Mouse (Mus musculus): ENCODE results near the gene Eif5. TPM values are rescaled to one million over a fixed set of nuclear protein-coding genes. Genes with fewer than 3 reads are reported as not detected.

Eif5 gene
- total RNA-seq (2014; rRNA removed) (94.2 and 121 TPM in 2 replicates), polyA plus RNA-seq (2012; rRNA removed) (93.7 and 96.3 TPM in 2 replicates)

GRCm38 (mm10) chr12:111537796-111538291 is at the start of gene Eif5:
Eif5 (plus strand) TSS chr12:111538016.
- WGBS = under 1% methylated on average over 46 of the region's 47 CpGs
- Histone ChIP-seq H3K4me3 (ENCODE audit: insufficient read depth, low read depth, low read length) (peak within 1 kb of the TSS; percentile 90), H3K27ac (replicated peaks; ENCODE audit: insufficient read depth, low read depth, low read length) (peak within 1 kb of the TSS; percentile 97), H3K79me2 (ENCODE audit: control insufficient read depth, insufficient read depth, low read length) (peaks cover 13% of the 10 kb centered on the region; the same call in 1 of the 2 replicates), H3K4me1 (ENCODE audit: control insufficient read depth, insufficient read depth, low read length) (peaks cover 28% of the 10 kb centered on the region), H3K36me3 (ENCODE audit: control insufficient read depth, insufficient read depth, low read length) (peaks cover 36% of the 10 kb centered on the region), H3K27me3 (ENCODE audit: control insufficient read depth, insufficient read depth, low read length) (no peaks in the 10 kb centered on the region), H3K9ac (ENCODE audit: low read depth, low read length) (peak within 1 kb of the TSS; percentile 97)
- peak; percentile 90 for DNase-seq (ENCODE audit: extremely low read depth, low read depth, low spot score)
- TF ChIP-seq POLR2A (IDR thresholded peaks at IDR 0.05; ENCODE audit: extremely low read depth, insufficient read depth, low read length) (peak; percentile 90), CTCF (IDR thresholded peaks at IDR 0.05; ENCODE audit: low read depth, low read length) (no peak)

DNA sequence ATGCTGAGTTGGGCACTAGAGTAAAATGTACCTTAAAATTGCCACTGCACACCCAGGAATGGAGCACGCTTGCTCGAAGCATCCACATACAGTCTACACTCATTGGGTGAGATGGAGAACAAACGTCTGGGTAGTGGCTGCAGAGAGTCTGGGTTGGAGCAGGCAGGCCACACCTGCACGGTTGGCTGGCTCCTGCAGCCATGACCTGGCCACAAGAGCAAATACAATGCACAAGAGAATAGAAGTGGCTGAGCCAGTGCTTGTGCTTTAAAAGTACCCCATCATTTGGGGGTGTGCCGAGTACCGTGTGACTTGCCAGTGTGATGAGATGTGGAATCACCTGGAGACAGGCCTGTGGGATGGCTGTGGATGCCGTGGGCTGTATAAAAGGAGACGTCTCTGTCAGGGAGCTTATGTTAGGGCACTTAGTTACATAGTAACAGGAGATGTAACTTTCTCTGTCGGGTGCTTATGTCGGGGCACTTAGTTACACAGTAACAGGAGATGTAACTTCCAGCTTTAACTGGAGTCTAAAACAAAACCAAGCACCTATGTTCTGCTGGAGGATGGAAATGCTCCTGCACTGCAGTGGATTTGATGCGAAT is 48.5 kb upstream of the Eif5 start:
- TF ChIP-seq CTCF (IDR thresholded peaks at IDR 0.05; ENCODE audit: low read depth, low read length) = no peak
- TF ChIP-seq POLR2A (IDR thresholded peaks at IDR 0.05; ENCODE audit: extremely low read depth, insufficient read depth, low read length) = no peak
- Histone ChIP-seq H3K9ac (ENCODE audit: low read depth, low read length) (no peak overlapping the region), H3K79me2 (ENCODE audit: control insufficient read depth, insufficient read depth, low read length) (no peaks in the 10 kb centered on the region), H3K4me1 (ENCODE audit: control insufficient read depth, insufficient read depth, low read length) (peaks cover 3% of the 10 kb centered on the region; the same call in 1 of the 2 replicates), H3K27ac (replicated peaks; ENCODE audit: insufficient read depth, low read depth, low read length) (no peak overlapping the region), H3K27me3 (ENCODE audit: control insufficient read depth, insufficient read depth, low read length) (peaks cover 14% of the 10 kb centered on the region), H3K4me3 (ENCODE audit: insufficient read depth, low read depth, low read length) (no peak overlapping the region), H3K36me3 (ENCODE audit: control insufficient read depth, insufficient read depth, low read length) (no peaks in the 10 kb centered on the region)
- no peak for DNase-seq (ENCODE audit: extremely low read depth, low read depth, low spot score)
- 35% methylated on average over 11 of the region's 11 CpGs for WGBS

DNA sequence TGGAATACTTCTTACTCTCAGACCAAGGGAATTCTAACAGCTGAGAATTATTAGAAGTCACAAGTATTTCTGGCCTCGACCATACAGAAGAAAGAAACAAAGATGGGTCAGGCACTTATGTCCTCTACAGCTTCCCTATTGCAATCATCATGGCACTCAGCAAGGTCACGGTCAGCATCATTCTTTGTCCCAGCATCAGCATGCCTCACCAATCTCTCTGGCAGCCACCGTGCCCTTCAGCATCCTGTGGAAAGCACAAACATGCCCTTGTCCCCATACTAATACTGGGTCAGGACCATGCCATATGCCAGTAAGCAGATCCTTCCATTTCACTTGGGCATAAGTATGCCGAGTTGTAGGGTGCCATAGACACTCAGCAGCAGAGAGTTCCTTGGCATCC is 42.9 kb upstream of the Eif5 start:
- no peak for DNase-seq (ENCODE audit: extremely low read depth, low read depth, low spot score)
- TF ChIP-seq POLR2A (IDR thresholded peaks at IDR 0.05; ENCODE audit: extremely low read depth, insufficient read depth, low read length) = no peak
- TF ChIP-seq CTCF (IDR thresholded peaks at IDR 0.05; ENCODE audit: low read depth, low read length) = no peak
- Histone ChIP-seq H3K9ac (ENCODE audit: low read depth, low read length) (no peak overlapping the region), H3K79me2 (ENCODE audit: control insufficient read depth, insufficient read depth, low read length) (no peaks in the 10 kb centered on the region), H3K27me3 (ENCODE audit: control insufficient read depth, insufficient read depth, low read length) (no peaks in the 10 kb centered on the region), H3K4me1 (ENCODE audit: control insufficient read depth, insufficient read depth, low read length) (no peaks in the 10 kb centered on the region), H3K27ac (replicated peaks; ENCODE audit: insufficient read depth, low read depth, low read length) (no peak overlapping the region), H3K36me3 (ENCODE audit: control insufficient read depth, insufficient read depth, low read length) (no peaks in the 10 kb centered on the region), H3K4me3 (ENCODE audit: insufficient read depth, low read depth, low read length) (no peak overlapping the region)
- 70% methylated on average over 4 of the region's 4 CpGs for WGBS

GRCm38 (mm10) chr12:111497076-111497475 is 40.7 kb upstream of the Eif5 start:
- H3K36me3 ChIP-seq (ENCODE audit: control insufficient read depth, insufficient read depth, low read length) = no peaks in the 10 kb centered on the region
- no peak for DNase-seq (ENCODE audit: extremely low read depth, low read depth, low spot score)
- 54% methylated on average over 2 of the region's 2 CpGs for WGBS
- H3K4me1 ChIP-seq (ENCODE audit: control insufficient read depth, insufficient read depth, low read length) = no peaks in the 10 kb centered on the region
- TF ChIP-seq POLR2A (IDR thresholded peaks at IDR 0.05; ENCODE audit: extremely low read depth, insufficient read depth, low read length) (no peak), CTCF (IDR thresholded peaks at IDR 0.05; ENCODE audit: low read depth, low read length) (peak; percentile 51)
- no peak overlapping the region for H3K27ac ChIP-seq (replicated peaks; ENCODE audit: insufficient read depth, low read depth, low read length)
- no peaks in the 10 kb centered on the region for H3K79me2 ChIP-seq (ENCODE audit: control insufficient read depth, insufficient read depth, low read length)
- H3K27me3 ChIP-seq (ENCODE audit: control insufficient read depth, insufficient read depth, low read length) = no peaks in the 10 kb centered on the region
- no peak overlapping the region for H3K4me3 ChIP-seq (ENCODE audit: insufficient read depth, low read depth, low read length)
- no peak overlapping the region for H3K9ac ChIP-seq (ENCODE audit: low read depth, low read length)

DNA sequence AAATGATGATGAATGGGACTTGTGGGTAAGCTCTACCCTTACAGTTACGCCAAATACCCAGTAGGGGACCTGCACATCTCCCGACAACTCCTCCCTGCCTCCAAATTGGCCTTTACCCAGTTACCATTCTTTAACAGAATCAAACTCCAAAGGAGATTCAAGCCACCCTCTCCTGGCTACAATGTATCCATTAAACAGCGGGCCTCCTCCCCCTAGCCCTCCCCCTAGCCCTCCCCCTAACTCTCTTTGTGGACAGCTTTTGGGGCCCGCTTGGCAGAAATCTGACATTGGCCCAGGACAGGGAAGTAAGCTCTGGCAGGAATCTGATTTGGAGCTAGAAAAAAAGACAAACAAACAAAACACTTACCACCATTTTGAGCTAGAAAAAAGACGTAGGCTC is 38.2 kb upstream of the Eif5 start:
- TF ChIP-seq CTCF (IDR thresholded peaks at IDR 0.05; ENCODE audit: low read depth, low read length) (no peak), POLR2A (IDR thresholded peaks at IDR 0.05; ENCODE audit: extremely low read depth, insufficient read depth, low read length) (no peak)
- H3K4me3 ChIP-seq (ENCODE audit: insufficient read depth, low read depth, low read length) = no peak overlapping the region
- WGBS = 84% methylated on average over 5 of the region's 5 CpGs
- no peaks in the 10 kb centered on the region for H3K79me2 ChIP-seq (ENCODE audit: control insufficient read depth, insufficient read depth, low read length)
- H3K4me1 ChIP-seq (ENCODE audit: control insufficient read depth, insufficient read depth, low read length) = no peaks in the 10 kb centered on the region
- no peak overlapping the region for H3K27ac ChIP-seq (replicated peaks; ENCODE audit: insufficient read depth, low read depth, low read length)
- no peaks in the 10 kb centered on the region for H3K27me3 ChIP-seq (ENCODE audit: control insufficient read depth, insufficient read depth, low read length)
- DNase-seq (ENCODE audit: extremely low read depth, low read depth, low spot score) = no peak
- no peaks in the 10 kb centered on the region for H3K36me3 ChIP-seq (ENCODE audit: control insufficient read depth, insufficient read depth, low read length)
- no peak overlapping the region for H3K9ac ChIP-seq (ENCODE audit: low read depth, low read length)

GRCm38 (mm10) chr12:111500725-111501124 is 37.1 kb upstream of the Eif5 start:
- WGBS = 52% methylated on average over 5 of the region's 5 CpGs

More at GRCm38 (mm10) chr12:111500725-111501124, 37.1 kb upstream of the Eif5 start:
- Histone ChIP-seq H3K4me1 (ENCODE audit: control insufficient read depth, insufficient read depth, low read length) (no peaks in the 10 kb centered on the region), H3K79me2 (ENCODE audit: control insufficient read depth, insufficient read depth, low read length) (no peaks in the 10 kb centered on the region), H3K9ac (ENCODE audit: low read depth, low read length) (no peak overlapping the region), H3K4me3 (ENCODE audit: insufficient read depth, low read depth, low read length) (no peak overlapping the region), H3K27me3 (ENCODE audit: control insufficient read depth, insufficient read depth, low read length) (no peaks in the 10 kb centered on the region), H3K36me3 (ENCODE audit: control insufficient read depth, insufficient read depth, low read length) (no peaks in the 10 kb centered on the region), H3K27ac (replicated peaks; ENCODE audit: insufficient read depth, low read depth, low read length) (no peak overlapping the region)
- DNase-seq (ENCODE audit: extremely low read depth, low read depth, low spot score) = no peak
- TF ChIP-seq POLR2A (IDR thresholded peaks at IDR 0.05; ENCODE audit: extremely low read depth, insufficient read depth, low read length) (no peak), CTCF (IDR thresholded peaks at IDR 0.05; ENCODE audit: low read depth, low read length) (no peak)

Data from liver, adult 2 months (tissue).